Mouse (Mus musculus): Measurements from ENCODE around the gene Padi6.

Padi6 gene

DNA sequence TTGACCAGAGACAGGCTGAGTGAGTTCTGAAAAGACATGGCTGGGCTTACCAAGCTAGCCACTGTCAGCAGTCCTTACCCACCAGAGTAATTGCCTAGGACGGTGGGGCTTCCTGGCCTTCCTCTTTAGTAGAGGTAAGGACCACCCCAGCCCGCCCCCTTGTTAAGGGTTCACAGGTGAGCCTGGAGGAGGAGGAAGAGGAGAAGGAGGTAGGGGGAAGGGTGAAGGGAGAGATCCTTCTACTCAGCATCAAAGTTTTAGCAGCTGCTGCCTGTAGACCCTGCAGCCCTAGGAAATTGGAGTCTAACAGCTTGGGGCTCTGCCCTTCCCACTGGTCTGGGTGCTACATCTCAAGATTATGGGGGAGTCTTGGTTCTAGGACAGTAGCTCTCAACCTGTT is at the start of gene Padi6:
Gene Padi6 (minus strand): TSS at position 101 of the 400 bp plus-strand sequence.
- DNase-seq (ENCODE audit: low spot score): no peak

DNA sequence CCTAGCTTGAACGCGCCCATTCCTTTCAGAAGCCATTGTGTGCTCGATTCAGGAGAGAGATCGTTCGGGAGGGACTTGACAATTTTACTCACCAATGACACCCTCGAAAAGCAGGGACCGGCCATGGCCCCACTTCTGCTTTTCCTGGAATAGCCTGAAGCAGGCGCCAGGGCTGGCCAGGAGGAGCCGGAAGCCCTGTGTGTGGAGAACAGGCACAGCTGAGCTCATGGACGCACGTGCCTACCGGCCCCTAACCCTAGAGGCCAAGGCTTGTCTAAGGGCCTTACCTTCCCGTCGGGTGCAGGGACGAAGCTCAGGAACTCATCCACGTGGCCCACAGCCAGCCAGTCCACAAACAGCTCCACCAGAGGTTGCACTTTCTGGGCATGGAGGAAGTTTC is 48.6 kb upstream of the Padi6 start:
- DNase-seq (ENCODE audit: low spot score): no peak

DNA sequence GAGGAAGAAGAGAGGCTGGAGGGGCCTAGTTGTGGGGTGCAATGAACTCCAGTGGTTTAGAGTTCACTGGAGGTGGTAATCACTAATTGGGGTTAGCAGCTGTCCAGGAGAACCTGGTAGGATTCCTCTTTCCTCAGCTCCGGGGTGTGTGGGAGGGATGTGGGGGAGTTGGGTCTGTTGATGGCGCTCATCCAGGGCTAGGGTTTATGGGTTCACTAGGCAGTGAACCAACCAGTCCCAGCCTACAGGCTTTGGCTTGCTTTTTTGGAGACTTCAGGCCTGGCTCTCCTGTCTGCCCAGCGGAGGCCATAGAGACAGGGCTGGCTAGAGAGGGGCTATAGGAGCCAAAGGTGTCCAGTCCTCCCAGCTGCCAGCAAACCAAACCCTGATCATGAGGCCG is 47.5 kb upstream of the Padi6 start:
- DNase-seq (ENCODE audit: low spot score): no peak

DNA sequence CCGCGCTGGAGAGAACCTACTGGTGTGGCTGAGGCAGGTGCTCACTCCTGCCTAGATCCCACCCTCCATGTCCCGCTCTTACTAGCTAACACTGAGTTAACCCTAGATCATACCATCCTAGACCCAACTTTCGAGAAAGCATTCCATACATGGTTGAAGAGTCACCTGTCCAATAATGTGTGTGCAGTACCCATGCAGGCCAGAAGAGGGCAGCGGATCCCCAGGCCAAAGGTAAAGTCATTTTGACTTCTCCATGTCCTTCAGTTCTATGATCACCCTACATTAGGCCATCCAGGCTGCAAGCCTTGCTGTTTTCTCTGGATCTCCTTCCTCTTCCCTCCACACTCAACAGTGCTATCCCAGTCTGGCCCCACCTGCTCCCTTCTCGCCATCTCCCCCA is 46.5 kb upstream of the Padi6 start:
- peak; percentile 72 for DNase-seq (ENCODE audit: low spot score)

DNA sequence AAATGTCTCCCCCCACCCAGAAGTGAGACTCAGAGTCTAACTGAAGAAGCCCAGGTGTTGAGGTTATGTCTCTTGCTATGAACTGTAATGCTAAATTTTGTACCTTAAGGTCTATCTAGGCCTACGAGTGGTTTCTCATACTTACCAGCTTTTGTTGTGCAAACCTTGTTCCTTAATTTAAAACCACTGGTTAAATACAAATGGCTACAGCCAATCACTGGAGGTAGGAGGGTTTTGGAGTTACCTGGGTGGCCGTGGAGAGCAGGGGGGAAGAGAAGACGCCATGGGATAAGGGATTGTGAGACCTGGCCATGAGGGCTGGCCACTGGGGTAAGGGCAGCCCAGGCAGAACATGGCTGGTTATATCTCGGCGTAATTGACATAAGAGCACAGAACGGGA is 45.8 kb upstream of the Padi6 start:
- DNase-seq (ENCODE audit: low spot score): no peak

DNA sequence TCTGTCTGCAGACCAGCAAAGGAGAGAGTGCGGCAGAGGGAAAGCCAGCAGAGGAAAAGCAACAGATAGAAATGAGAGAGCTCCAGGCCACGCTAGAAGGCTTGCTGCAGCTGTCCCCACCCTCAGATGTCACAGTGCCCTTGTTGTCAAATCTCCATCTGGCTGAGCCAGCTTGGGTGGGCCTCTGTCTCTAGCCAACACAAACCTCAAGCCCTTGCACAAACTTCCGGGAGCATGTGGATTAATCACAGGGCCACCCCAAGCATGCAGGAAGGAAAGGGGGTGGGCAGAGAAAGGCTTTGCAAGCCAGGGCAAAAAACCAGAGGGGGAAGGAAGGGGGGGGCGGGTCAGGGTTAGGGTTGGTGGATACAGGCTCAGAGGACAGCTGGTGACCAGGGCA is 45.0 kb upstream of the Padi6 start:
- DNase-seq (ENCODE audit: low spot score): no peak

DNA sequence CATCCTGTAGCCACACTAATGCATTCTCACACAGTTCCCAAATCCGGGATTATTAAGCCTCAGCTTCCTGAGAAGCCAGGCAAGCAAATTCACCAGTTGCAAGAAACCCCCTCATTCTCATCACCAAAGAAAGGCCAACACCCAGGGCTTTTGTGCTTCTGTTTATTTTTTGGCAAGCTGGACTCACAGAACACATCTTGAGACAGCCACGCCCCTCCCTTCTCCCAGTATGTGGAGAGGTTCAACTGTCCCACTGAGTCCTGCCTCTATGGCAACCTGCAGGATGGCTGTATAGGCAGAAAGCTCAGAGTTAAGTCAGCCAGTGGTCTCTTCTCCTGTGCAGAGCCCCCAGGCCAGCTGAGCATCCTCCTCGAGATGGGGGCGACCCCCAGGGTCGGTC is 42.8 kb upstream of the Padi6 start:
- DNase-seq (ENCODE audit: low spot score): no peak

DNA sequence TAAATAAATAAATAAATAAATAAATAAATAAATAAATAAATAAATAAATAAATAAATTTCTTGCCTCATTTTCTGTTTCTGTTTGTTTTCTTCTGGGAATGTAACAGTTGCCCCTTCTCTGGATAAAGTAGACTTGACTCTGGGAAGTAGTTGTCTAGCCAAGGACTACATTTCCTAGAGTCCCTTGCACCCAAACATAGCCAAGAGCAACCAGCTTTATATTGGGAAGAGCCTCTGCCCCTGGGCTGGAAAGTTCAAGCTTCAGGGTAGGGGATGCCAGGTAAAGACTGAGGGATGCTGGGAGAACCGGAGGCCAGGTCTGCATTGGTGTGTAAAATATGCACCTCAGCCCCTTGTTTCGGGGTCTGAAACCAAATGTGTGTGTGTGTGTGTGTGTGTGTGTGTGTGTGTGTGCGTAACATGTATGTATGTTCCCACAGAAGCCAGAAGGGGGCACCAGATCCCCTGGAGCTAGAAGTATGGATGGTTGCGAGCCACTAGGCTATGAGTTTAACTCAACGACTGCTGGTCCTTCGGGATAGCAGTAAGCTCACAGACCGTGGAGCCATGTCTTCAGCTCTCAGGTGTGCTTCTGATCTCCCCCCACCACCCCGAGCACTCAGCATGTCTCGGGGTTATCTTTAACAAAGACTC is 42.0 kb upstream of the Padi6 start:
- DNase-seq (ENCODE audit: low spot score): no peak

DNA sequence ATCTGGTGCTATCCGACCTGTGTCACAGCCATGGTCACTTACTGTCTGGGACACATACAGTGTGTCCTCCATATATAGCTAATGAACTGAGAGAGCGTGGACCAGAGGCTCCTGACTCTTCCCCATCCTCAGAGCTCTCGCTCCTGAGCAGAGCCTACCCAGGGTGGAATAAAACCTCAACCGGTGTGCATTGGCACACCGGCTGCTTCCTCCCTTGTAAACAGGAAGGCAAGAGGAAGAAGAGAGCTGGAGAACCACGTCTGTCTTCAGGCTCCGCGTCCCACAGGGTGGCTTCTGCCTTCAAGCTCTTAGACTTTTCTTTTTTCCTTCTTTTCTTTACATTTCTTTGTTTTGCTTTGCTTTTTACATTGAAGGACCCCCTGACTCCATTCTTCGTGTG is 40.4 kb upstream of the Padi6 start:
- no peak for DNase-seq (ENCODE audit: low spot score)

DNA sequence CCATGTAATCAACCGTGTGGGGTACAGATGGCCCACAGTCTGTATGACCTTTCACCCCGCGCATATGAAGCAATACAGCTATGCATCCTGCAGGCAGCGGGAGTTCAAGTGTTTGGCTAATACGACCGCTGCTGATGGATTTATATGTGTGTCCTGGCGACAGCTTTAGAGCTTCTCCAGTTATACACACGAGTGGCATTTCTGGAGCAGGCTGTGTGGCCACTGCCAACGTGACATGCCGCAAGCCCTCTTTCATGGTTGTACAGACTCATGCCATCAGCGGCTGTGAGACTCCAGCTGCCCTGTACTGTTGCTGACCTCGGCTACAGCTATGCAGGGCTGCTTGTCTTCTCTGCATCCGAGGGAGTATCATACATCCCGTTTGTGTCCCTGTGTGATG is 38.1 kb upstream of the Padi6 start:
- DNase-seq (ENCODE audit: low spot score): no peak

DNA sequence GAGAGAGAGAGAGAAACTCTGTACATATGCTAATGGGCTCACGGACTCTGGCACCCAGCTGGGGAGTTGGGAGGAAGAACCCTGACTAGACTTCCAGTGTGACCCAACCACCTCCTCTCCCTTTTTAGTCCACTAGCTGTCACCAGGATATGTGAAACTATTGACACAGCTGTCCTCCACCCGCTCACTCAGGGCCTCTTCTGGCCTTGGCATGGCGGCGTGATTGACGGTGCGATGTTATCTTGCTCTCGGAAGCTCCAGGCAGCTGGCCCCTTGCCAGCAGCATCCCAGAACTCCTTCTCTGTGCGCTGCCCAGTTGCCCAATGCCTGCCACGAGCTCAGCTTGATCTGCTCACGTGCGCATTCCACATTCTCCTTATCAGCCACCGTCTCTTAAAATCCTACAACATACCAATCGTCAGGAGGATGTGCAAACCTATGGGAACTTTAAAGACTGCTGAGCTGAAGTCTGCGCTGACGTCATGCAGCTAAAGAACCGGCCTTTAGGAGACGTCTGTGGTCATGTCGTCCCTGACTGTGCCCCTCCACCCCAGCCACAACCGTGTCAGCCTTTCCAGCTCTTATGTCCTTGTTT is 37.5 kb upstream of the Padi6 start:
- DNase-seq (ENCODE audit: low spot score): no peak

DNA sequence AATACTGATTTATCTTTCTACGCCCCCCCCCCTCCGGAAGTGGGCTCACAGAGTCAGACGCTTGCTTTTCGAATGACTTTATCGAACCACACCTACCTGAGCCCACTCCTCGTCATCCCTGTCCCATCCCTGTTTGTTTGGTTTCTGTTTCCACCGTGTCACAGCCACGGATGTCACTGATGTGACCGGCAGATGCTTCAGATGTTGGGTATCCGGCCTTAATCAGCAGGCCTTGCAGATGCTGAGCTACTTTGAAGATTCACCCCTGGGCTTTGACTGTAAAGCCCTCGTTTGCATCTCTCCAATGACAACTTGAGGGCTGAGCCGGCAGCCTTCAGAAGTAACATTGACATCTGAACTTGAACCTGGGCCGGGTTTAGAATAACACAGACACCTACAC is 34.2 kb upstream of the Padi6 start:
- DNase-seq (ENCODE audit: low spot score): no peak

DNA sequence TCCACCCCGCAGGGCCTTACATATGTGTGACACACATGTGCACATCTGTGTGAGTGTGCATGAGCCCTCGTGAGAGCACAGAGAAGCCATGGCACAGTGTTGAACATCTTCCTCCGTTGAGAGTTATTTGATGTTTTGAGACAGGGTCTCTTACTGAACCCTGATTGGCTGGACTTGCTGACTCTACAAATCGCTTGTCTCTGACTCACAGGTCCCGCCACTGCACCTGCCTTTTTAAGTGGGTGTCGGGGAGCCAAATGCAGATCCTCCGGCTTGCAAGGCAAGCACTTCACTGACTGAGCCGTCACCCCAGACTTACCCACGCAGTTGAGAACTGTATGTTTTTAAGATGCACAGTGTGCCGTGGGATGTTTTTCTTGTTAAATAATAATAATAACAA is 33.4 kb upstream of the Padi6 start:
- no peak for DNase-seq (ENCODE audit: low spot score)

DNA sequence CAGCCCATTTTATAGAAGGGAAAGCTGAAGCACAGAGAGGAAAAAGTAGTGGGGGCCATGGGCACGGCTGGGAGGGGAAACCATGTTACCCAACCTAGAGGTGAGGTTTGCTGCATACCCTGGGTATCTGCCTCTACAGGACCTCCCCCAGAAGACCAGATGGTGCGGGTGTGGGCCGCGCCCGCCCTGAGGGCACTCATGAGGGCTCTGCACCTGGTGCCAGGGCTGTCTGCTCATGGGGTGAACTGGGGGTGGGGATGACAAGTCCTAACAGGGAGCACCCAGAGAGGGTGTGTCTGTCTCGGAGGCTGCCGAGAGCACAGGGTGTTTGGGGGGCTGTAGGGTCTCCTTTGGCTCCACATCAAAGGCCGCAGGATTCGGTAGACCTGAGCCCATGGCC is 32.5 kb upstream of the Padi6 start:
- DNase-seq (ENCODE audit: low spot score): no peak

DNA sequence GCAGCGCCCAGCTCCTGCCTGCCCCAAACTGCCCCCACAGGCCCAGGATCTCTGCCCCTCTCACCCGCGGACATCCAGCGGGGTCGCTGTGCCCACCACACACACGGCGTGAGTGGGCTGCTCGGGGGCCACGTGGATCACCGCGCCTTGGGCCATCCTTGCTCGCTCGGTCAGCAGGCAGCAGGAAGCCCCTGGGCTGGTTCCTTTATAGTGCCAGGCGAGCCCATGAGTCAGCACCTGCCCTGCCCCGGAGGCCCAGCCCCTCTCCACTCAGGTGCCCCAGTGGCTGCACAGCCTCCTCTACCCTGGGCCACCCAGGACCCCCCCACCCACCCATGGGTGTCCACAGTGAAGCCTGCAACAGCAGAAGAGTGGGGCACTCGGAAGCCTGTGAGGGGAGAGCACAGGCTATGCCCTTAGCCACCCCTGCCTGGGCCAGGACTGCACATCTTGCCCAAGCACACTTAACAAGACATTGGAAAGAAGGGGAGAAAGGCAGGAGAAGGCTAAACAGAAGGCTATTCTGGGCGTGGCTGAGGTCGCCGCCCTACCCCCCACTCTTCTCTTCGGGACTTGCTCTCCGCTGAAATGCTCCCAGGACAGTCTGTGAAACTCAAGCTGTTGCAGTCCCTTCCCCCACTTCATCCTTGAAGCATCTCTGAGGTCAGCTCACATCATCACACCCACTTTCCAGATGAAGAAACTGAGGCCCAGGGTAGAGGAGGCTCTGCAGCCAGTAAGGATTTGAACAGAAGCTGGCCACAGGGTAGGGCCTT is 31.8 kb upstream of the Padi6 start, which contains the start of gene Padi4:
Gene Padi4 (minus strand): TSS at position 212 of the 776 bp plus-strand sequence.
- no peak for DNase-seq (ENCODE audit: low spot score)

DNA sequence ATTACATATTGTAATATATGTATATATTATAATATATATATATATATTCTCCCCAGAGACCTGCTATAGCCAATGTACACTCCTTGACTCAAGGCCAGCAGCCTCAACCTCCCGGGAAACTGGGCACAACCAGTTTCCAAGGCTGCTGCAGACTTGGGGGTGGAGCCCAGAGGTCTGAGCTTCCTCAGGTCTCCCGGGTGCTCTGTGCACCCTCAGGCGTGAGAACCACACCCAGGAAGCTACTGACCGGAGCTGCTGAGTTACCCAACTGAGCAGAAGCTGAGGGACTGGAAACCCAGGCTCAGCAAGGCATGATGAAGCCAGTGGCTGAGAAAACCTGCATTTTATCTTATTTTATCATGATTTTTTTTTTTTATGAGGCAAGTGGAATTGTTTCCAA is 28.6 kb upstream of the Padi6 start:
- DNase-seq (ENCODE audit: low spot score): no peak

DNA sequence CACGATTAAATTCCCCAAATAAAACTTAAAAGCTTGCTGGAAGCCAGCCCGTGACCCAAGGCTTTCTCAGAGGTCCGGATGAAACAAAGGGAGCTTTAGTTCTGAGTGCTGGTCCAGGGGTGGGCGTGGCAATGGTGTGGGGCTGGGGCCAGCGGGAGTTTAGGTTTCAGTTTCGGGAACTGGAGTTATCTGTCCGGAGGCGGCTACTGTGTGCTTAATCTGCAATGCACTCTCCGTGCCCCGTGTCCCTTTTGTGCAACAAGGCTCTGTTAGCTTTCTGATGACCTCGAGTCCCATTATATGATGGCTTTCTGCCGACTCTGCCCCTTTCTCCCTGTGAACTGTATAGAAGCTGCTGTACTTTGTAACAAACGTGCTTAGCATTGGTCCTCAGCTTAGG is 28.0 kb upstream of the Padi6 start:
- DNase-seq (ENCODE audit: low spot score): no peak

DNA sequence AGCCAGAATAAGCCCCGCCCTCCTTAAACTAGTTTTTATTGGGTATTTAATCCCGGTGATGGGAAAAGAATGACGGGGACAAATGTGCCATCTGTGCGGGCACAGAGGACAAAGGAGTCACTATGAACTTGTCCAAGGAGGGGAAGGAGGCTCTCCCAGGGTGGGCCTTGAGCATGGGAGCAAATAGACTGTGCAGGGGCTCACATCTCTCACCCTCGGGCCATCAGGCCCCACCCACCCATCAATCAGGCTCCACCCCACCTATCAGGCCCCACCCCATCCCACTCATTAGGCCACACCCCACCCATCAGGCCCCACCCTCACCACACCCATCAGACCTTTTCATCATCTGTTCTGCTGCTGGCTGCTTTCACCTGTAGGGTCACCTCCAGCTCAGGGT is 26.5 kb upstream of the Padi6 start:
- no peak for DNase-seq (ENCODE audit: low spot score)

DNA sequence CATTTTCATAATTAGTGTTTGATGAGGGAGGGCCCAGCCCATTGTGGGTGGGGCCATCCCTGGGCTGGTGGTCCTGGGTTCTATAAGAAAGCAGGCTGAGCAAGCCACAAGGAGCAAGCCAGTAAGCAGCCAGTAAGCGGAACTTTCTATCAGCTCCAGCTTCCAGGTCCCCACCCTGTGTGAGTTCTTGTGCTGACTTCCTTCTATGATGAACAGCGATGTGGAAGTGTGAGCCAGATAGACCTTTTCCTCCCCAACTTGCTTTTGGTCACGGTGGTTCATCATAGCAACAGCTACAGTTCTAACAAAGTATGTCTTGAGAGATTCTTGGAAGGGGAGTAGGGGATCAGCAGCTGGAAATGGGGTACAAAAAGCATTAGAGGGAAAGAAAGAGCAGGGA is 23.5 kb upstream of the Padi6 start:
- no peak for DNase-seq (ENCODE audit: low spot score)

DNA sequence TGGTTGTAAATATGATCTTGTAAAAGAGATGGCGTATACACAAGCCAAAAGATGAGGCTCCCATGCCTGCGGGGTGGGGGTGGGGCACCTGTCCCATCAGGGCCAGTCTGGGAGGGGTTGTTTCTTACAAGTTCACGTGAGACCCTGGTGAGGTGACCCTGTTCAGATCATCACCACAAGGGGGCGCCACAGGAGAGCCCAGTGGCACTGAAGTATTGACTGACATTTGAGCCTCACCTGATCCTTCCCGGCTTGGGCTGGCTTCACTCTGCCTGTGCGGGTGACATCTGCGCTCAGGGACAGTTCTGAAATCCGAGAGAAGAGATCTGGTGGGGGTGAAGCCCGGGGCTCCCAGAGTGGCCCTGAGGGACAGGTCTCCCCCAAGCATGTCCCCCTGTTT is 20.7 kb upstream of the Padi6 start:
- DNase-seq (ENCODE audit: low spot score): peak; percentile 68

DNA sequence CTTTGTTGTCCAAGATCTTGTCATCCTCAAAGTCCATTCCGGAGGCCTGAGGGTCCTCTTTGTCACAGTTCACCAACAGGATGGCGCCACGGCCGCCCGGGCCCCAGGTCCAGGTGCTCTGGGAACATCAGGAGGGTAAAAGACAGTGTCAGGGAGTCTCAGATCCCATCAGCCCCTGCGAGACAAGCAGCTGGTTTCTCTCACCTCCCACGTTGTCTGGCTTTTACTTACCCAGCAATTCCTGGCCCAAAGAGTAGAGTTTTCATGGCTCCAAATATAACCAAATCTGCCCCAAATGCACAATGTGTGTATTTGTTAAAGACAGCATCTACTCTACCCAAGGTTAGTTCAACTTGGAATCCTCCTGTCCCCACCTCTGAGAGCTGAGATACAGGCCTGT is 19.2 kb upstream of the Padi6 start:
- DNase-seq (ENCODE audit: low spot score): no peak

DNA sequence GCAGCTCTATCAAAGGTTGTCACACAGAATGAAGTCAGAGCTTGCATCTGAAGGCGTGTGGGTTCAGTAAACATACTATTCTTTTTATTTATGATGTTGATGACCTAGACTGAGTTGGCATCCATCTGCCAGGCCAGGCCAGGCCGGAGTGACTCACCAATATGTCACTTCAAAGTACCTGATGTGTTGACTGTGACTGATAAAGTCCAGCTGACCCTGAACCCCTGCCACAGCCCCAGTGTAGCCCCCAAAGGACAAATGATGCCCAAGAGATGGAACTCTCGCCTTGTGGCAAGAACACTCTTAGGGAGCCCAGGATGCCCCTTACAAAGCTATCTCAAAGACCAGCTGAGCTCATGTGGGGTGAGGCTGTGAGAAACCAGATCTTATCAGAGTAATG is 13.4 kb upstream of the Padi6 start:
- no peak for DNase-seq (ENCODE audit: low spot score)

DNA sequence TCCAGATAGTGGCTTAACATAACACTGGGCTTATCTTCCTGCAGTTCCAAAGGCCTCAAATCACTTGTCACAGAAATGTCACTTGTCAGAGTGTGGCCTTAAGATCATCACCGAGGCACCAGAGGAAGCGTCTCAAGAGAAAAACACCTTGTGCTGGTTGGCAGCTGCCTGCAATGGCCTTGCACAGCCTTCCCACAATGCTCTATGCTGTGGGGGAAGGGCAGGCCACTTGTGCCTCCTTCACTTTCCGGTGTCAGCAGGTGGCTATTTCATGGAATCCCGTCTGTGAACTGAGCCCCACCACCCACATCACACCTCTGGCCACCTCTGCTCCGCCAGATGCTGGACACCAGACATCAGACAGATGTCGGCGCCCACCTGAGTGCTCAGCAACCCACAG is 10.9 kb upstream of the Padi6 start:
- DNase-seq (ENCODE audit: low spot score): no peak

DNA sequence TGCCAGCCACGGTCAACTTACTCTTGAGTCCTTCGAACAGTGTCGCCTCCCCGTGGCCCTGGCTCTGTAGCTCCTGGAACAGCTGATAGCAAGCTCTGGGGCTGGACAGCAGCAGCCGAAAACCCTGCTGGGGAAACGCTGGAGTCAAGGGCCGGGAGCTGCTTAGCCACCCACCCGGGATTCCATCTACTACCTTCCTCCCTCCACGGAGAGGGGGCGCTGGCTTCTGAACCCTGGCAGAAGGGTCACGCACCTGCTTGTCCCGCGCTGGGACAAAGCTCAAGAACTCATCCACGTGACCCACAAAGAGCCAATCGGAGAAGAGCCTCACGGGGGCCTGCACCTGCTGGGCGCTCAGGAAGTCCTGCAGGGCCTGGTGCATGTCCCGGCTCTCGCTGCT is 7.9 kb upstream of the Padi6 start:
- peak; percentile 59 for DNase-seq (ENCODE audit: low spot score)
